Mouse (Mus musculus) adrenal gland, postnatal 36 days (tissue): ENCODE measurements around the gene Pirt. TPM values are rescaled to one million over a fixed set of nuclear protein-coding genes. Genes with fewer than 3 reads are reported as not detected.

Experiments
- DNase-seq, 2 experiments: peaks; one replicate each; pipeline ENCODE4 v3.0.0; 2021; ENCODE audit warnings: mixed read lengths in 1 of 2
- total RNA-seq, 2 experiments: library from RNA; stranded (reverse); gene quantifications; 2 replicates each; pipeline ENCODE4 v1.2.3; 2021

Gene Pirt
- total RNA-seq, 2 experiments from 2014 or later = 6.9 to 7.9 TPM

- DNase-seq = no peak
Measured at GRCm38 (mm10) chr11:66945224-66945767, 33.5 kb downstream of the Pirt start.

DNA sequence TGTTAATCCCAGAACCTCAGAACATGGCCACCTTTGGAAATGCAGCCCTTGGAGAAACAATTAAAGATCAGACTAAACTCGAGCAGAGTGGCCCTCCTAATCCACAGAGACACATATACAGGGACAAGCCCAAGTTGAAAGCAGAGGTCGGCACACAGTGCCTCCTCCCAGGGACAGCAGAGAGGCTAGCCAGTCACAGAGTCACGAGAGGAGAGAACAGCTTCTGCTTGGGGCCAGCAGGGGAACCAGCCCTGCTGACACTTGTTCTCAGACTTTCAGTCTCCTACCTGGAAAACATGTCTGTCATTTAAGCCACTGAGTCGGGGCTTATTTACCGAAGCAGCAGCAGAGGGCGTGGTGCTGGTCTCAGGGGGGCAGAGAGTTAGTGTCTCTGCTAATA lies 34.7 kb downstream of the Pirt start:
- DNase-seq = no peak

DNA sequence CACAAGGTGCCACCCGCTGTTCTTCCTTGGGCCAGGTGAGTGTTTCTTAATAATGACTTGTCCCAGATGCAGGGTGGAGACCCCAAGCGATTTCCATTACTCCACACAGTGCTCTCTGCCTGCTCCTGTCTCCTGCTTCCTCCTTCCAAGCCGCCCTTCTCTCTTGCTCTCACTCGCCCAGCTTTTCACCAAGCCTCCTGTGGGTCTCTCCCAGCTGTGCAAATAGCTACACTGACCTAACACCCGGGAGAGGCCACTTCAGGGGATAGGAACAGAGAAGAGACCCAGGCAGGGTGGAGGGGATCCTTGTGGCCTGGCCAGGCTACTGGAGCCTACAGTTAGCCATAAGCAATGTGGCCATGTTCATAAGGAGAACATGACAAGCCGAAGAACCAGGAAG lies 35.1 kb downstream of the Pirt start:
- DNase-seq = no peak

DNA sequence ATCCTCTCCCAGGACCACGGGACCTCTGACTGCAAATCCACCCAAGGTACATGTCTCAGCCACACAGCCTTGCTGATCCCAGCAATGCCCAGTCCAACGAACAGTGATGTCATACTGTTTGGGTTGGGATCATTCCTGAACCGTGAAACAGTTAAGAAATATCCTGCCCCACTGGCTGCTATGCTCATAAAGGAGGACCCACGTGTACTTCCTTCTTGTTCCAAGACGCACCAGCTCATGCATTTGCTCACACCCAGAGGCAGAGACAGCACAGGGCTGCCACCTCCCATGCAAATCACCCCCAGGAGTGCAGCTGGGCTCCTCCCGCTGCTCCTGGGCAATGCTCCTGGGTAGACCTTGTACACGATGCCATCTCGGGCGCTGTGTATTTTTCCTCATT lies 44.5 kb downstream of the Pirt start, which contains the start of gene Tmem238l:
TSS of gene Tmem238l (plus strand) at position 336 of the 400 bp plus-strand sequence.
- DNase-seq = no peak

DNA sequence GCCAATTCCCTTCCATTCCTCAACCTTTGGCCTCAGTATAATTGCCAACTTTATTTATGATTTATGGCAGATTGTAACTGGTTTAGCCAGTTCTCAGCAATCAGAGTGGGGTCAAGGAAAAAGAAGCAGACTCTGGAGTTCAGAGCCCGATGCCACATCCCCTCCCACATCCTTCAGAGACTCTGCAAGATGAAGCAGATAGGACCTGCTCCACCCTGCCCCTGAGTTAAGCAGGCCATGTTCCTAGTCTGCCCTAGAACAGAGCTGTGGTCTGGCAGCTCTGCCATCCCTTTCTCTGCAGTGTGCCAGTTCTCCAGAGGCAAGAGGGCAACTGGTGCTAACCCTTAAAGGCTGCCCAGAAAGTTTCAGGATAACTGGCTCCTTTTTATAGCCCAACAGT lies 49.0 kb downstream of the Pirt start:
- DNase-seq = no peak

GRCm38 (mm10) chr11:66961447-66962176 lies 49.8 kb downstream of the Pirt start:
- DNase-seq = no peak

GRCm38 (mm10) chr11:66963462-66963861 lies 51.7 kb downstream of the Pirt start:
- DNase-seq = no peak

GRCm38 (mm10) chr11:66966500-66967116 lies 54.8 kb downstream of the Pirt start:
- no peak for DNase-seq

- DNase-seq = no peak
Measured at GRCm38 (mm10) chr11:66968575-66968974, 56.8 kb downstream of the Pirt start.

GRCm38 (mm10) chr11:66973507-66973906 lies 61.7 kb downstream of the Pirt start:
- DNase-seq = no peak

GRCm38 (mm10) chr11:66975606-66976330 lies 64.0 kb downstream of the Pirt start:
- no peak for DNase-seq

Other genes with a start within 250 kb of the Pirt start
- gene Tmem238l, start 44.7 kb downstream of the Pirt start, total RNA-seq = not detected
- 10 to 100 TPM in 1 of 2 experiments, 1 to 10 TPM in 1; 5.8 to 10.2 TPM for gene Tmem220, start 113.2 kb downstream of the Pirt start, total RNA-seq
- 10 to 100 TPM; 22.3 to 22.4 TPM for gene Adprm, start 140.6 kb downstream of the Pirt start, total RNA-seq
- 10 to 100 TPM; 21.9 to 22.4 TPM for gene Sco1, start 140.7 kb downstream of the Pirt start, total RNA-seq
- gene Myh3, start 166.3 kb downstream of the Pirt start, total RNA-seq = under 1 TPM; 0.03 to 0.07 TPM